Mouse (Mus musculus): ENCODE results near the gene Sgce. TPM values are rescaled to one million over a fixed set of nuclear protein-coding genes. Genes with fewer than 3 reads are reported as not detected.
A peak's percentile ranks its signal among the peaks of the same experiment; 100 is the strongest.

Sgce gene
- polyA plus RNA-seq, 1 experiment from 2014 or later = 52.7 TPM

- 36% methylated on average over 11 of the region's 11 CpGs for WGBS
- Histone ChIP-seq H3K36me3 (ENCODE audit: control insufficient read depth, insufficient read depth, low read length) (no peaks in the 10 kb centered on the region), H3K4me3 (ENCODE audit: control insufficient read depth in 1 of 2, insufficient read depth in 1 of 2, low read depth in 1 of 2, low read length in 2 of 2) (no peak overlapping the region), H3K27me3 (ENCODE audit: control insufficient read depth, insufficient read depth, low read length) (no peaks in the 10 kb centered on the region), H3K9ac (ENCODE audit: low read length) (no peak overlapping the region), H3K4me2 (ENCODE audit: low read length) (peak overlapping the region; percentile 31), H3K9me3 (ENCODE audit: control insufficient read depth, low read length) (no peaks in the 10 kb centered on the region), H3K27ac (replicated peaks in 1 of 2; ENCODE audit: control insufficient read depth in 1 of 2, insufficient read depth in 1 of 2, low read depth in 2 of 2, low read length in 2 of 2) (no peak overlapping the region), H3K4me1 (ENCODE audit: control insufficient read depth in 2 of 2, insufficient read depth in 2 of 2, low read length in 2 of 2) (peaks cover 16 to 32% of the 10 kb centered on the region in 2 experiments)
- no peak for ATAC-seq (ENCODE audit: insufficient number of reproducible peaks, insufficient read depth, low FRiP score, low read depth)
Measured at GRCm38 (mm10) chr6:4738034-4738629, 8.9 kb downstream of the Sgce start.

GRCm38 (mm10) chr6:4736372-4736771, 10.6 kb downstream of the Sgce start:
- Histone ChIP-seq H3K4me2 (ENCODE audit: low read length) (no peak overlapping the region), H3K9me3 (ENCODE audit: control insufficient read depth, low read length) (no peaks in the 10 kb centered on the region), H3K9ac (ENCODE audit: low read length) (no peak overlapping the region), H3K4me1 (ENCODE audit: control insufficient read depth in 2 of 2, insufficient read depth in 2 of 2, low read length in 2 of 2) (peaks cover 18 to 40% of the 10 kb centered on the region in 2 experiments), H3K36me3 (ENCODE audit: control insufficient read depth, insufficient read depth, low read length) (no peaks in the 10 kb centered on the region), H3K27ac (replicated peaks in 1 of 2; ENCODE audit: control insufficient read depth in 1 of 2, insufficient read depth in 1 of 2, low read depth in 2 of 2, low read length in 2 of 2) (no peak overlapping the region), H3K4me3 (ENCODE audit: control insufficient read depth in 1 of 2, insufficient read depth in 1 of 2, low read depth in 1 of 2, low read length in 2 of 2) (no peak overlapping the region), H3K27me3 (ENCODE audit: control insufficient read depth, insufficient read depth, low read length) (no peaks in the 10 kb centered on the region)
- 72% methylated on average over 9 of the region's 9 CpGs for WGBS
- ATAC-seq (ENCODE audit: insufficient number of reproducible peaks, insufficient read depth, low FRiP score, low read depth) = no peak

- peak; percentile 59; the same call in 1 of the 2 replicates for ATAC-seq (ENCODE audit: insufficient number of reproducible peaks, insufficient read depth, low FRiP score, low read depth)
- no peak overlapping the region for H3K4me3 ChIP-seq (ENCODE audit: control insufficient read depth in 1 of 2, insufficient read depth in 1 of 2, low read depth in 1 of 2, low read length in 2 of 2)
- no peaks in the 10 kb centered on the region for H3K27me3 ChIP-seq (ENCODE audit: control insufficient read depth, insufficient read depth, low read length)
- no peaks in the 10 kb centered on the region for H3K9me3 ChIP-seq (ENCODE audit: control insufficient read depth, low read length)
- peaks cover 15 to 20% of the 10 kb centered on the region in 2 experiments for H3K4me1 ChIP-seq (ENCODE audit: control insufficient read depth in 2 of 2, insufficient read depth in 2 of 2, low read length in 2 of 2)
- H3K9ac ChIP-seq (ENCODE audit: low read length) = no peak overlapping the region
- H3K36me3 ChIP-seq (ENCODE audit: control insufficient read depth, insufficient read depth, low read length) = no peaks in the 10 kb centered on the region
- peak overlapping the region; percentile 17; the same call in 1 of the 2 replicates for H3K4me2 ChIP-seq (ENCODE audit: low read length)
- WGBS = 36% methylated on average over 8 of the region's 8 CpGs
- peak overlapping the region; percentile 29 to 41; a peak in 1 of 4 replicates for H3K27ac ChIP-seq (replicated peaks in 1 of 2; ENCODE audit: control insufficient read depth in 1 of 2, insufficient read depth in 1 of 2, low read depth in 2 of 2, low read length in 2 of 2)
Measured at GRCm38 (mm10) chr6:4733208-4733607, 13.8 kb downstream of the Sgce start.

- WGBS = 42% methylated on average over 8 of the region's 8 CpGs
- no peak for ATAC-seq (ENCODE audit: insufficient number of reproducible peaks, insufficient read depth, low FRiP score, low read depth)
- H3K4me2 ChIP-seq (ENCODE audit: low read length) = no peak overlapping the region
- H3K36me3 ChIP-seq (ENCODE audit: control insufficient read depth, insufficient read depth, low read length) = no peaks in the 10 kb centered on the region
- H3K9me3 ChIP-seq (ENCODE audit: control insufficient read depth, low read length) = no peaks in the 10 kb centered on the region
- no peak overlapping the region for H3K4me3 ChIP-seq (ENCODE audit: control insufficient read depth in 1 of 2, insufficient read depth in 1 of 2, low read depth in 1 of 2, low read length in 2 of 2)
- H3K9ac ChIP-seq (ENCODE audit: low read length) = no peak overlapping the region
- no peaks in the 10 kb centered on the region for H3K27me3 ChIP-seq (ENCODE audit: control insufficient read depth, insufficient read depth, low read length)
- no peak overlapping the region for H3K27ac ChIP-seq (replicated peaks in 1 of 2; ENCODE audit: control insufficient read depth in 1 of 2, insufficient read depth in 1 of 2, low read depth in 2 of 2, low read length in 2 of 2)
- H3K4me1 ChIP-seq (ENCODE audit: control insufficient read depth in 2 of 2, insufficient read depth in 2 of 2, low read length in 2 of 2) = peaks cover 11% of the 10 kb centered on the region in 2 experiments
Measured at GRCm38 (mm10) chr6:4731675-4732074, 15.3 kb downstream of the Sgce start.

GRCm38 (mm10) chr6:4728305-4728704, 18.7 kb downstream of the Sgce start:
- H3K4me1 ChIP-seq (ENCODE audit: control insufficient read depth in 2 of 2, insufficient read depth in 2 of 2, low read length in 2 of 2) = peaks cover 8 to 9% of the 10 kb centered on the region in 2 experiments
- H3K27me3 ChIP-seq (ENCODE audit: control insufficient read depth, insufficient read depth, low read length) = no peaks in the 10 kb centered on the region
- WGBS = 88% methylated on average over 2 of the region's 2 CpGs
- ATAC-seq (ENCODE audit: insufficient number of reproducible peaks, insufficient read depth, low FRiP score, low read depth) = no peak
- H3K9ac ChIP-seq (ENCODE audit: low read length) = no peak overlapping the region
- H3K9me3 ChIP-seq (ENCODE audit: control insufficient read depth, low read length) = no peaks in the 10 kb centered on the region
- H3K4me2 ChIP-seq (ENCODE audit: low read length) = no peak overlapping the region
- no peaks in the 10 kb centered on the region for H3K36me3 ChIP-seq (ENCODE audit: control insufficient read depth, insufficient read depth, low read length)
- no peak overlapping the region for H3K4me3 ChIP-seq (ENCODE audit: control insufficient read depth in 1 of 2, insufficient read depth in 1 of 2, low read depth in 1 of 2, low read length in 2 of 2)
- no peak overlapping the region for H3K27ac ChIP-seq (replicated peaks in 1 of 2; ENCODE audit: control insufficient read depth in 1 of 2, insufficient read depth in 1 of 2, low read depth in 2 of 2, low read length in 2 of 2)

GRCm38 (mm10) chr6:4723998-4724757, 22.8 kb downstream of the Sgce start:
- no peak overlapping the region for H3K4me3 ChIP-seq (ENCODE audit: control insufficient read depth in 1 of 2, insufficient read depth in 1 of 2, low read depth in 1 of 2, low read length in 2 of 2)
- H3K27me3 ChIP-seq (ENCODE audit: control insufficient read depth, insufficient read depth, low read length) = no peaks in the 10 kb centered on the region
- no peak overlapping the region for H3K9ac ChIP-seq (ENCODE audit: low read length)
- no peak for ATAC-seq (ENCODE audit: insufficient number of reproducible peaks, insufficient read depth, low FRiP score, low read depth)
- no peak overlapping the region for H3K27ac ChIP-seq (replicated peaks in 1 of 2; ENCODE audit: control insufficient read depth in 1 of 2, insufficient read depth in 1 of 2, low read depth in 2 of 2, low read length in 2 of 2)
- H3K36me3 ChIP-seq (ENCODE audit: control insufficient read depth, insufficient read depth, low read length) = no peaks in the 10 kb centered on the region
- no peak overlapping the region for H3K4me2 ChIP-seq (ENCODE audit: low read length)
- 84% methylated on average over 15 of the region's 15 CpGs for WGBS
- no peaks in the 10 kb centered on the region for H3K9me3 ChIP-seq (ENCODE audit: control insufficient read depth, low read length)
- no peaks in the 10 kb centered on the region for H3K4me1 ChIP-seq (ENCODE audit: control insufficient read depth in 2 of 2, insufficient read depth in 2 of 2, low read length in 2 of 2)

GRCm38 (mm10) chr6:4722739-4723138, 24.3 kb downstream of the Sgce start:
- WGBS = 87% methylated on average over 13 of the region's 13 CpGs
- no peaks in the 10 kb centered on the region for H3K27me3 ChIP-seq (ENCODE audit: control insufficient read depth, insufficient read depth, low read length)
- no peak overlapping the region for H3K27ac ChIP-seq (replicated peaks in 1 of 2; ENCODE audit: control insufficient read depth in 1 of 2, insufficient read depth in 1 of 2, low read depth in 2 of 2, low read length in 2 of 2)
- H3K9ac ChIP-seq (ENCODE audit: low read length) = no peak overlapping the region
- no peaks in the 10 kb centered on the region for H3K4me1 ChIP-seq (ENCODE audit: control insufficient read depth in 2 of 2, insufficient read depth in 2 of 2, low read length in 2 of 2)
- no peaks in the 10 kb centered on the region for H3K36me3 ChIP-seq (ENCODE audit: control insufficient read depth, insufficient read depth, low read length)
- H3K9me3 ChIP-seq (ENCODE audit: control insufficient read depth, low read length) = no peaks in the 10 kb centered on the region
- H3K4me2 ChIP-seq (ENCODE audit: low read length) = no peak overlapping the region
- H3K4me3 ChIP-seq (ENCODE audit: control insufficient read depth in 1 of 2, insufficient read depth in 1 of 2, low read depth in 1 of 2, low read length in 2 of 2) = no peak overlapping the region
- no peak for ATAC-seq (ENCODE audit: insufficient number of reproducible peaks, insufficient read depth, low FRiP score, low read depth)
